Mouse (Mus musculus) megakaryocyte progenitor cell, adult 5-6 weeks (primary cell): ENCODE results near the gene Ildr1. TPM values are rescaled to one million over a fixed set of nuclear protein-coding genes. Genes with fewer than 3 reads are reported as not detected.

ENCODE experiments used
- ATAC-seq: replicated peaks from 2 replicates; pipeline ENCODE4 v1.8.0; 2016; ENCODE audit warnings: mild to moderate bottlenecking, moderate TSS enrichment, inconsistent platforms; ENCODE audit not compliant: poor library complexity
- total RNA-seq, 2 experiments: library from RNA; stranded (forward) in 1 of 2; stranded (reverse) in 1 of 2; fragments of 157-497, 149-512 nt in 1 of 2; fragments of 200-1000 nt in 1 of 2; gene quantifications; 2 replicates each; pipeline versions ENCODE4 v1.2.3 to v1.2.4; 2015 to 2017

Gene Ildr1
- total RNA-seq (2015) (0.15 TPM in 1 of 2 replicates, not detected in the other), total RNA-seq (2017) (0.10 TPM in 1 of 2 replicates, not detected in the other)

DNA sequence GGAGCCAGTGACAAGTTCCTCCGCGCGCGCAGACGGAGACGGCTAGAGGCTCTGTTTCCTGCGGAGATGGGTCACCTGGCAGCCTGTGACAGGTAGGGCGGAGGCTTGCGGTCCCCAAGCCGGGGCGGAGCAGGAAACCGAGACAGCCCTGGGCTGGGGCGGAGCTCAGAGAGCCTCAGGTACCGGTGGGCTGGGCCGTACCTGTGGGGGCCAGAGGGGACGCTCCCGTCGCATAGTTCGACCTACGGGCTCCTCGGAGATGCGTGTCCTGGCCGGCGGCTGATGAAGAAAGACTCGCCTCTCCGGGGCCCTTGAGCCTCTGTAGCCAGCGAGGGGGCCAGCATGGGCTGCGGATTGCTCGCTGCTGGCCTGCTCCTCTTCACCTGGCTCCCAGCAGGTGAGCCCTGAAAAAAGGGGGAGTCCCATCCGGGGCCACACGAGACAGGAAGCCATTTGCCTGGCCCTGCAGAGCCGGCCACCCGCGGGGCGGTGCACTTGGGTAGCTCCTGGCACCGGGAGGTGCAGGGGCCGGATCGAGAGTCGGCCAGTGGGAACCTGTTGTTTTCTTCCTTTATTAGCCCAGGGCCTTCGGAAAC is at the start of gene Ildr1:
Ildr1 (plus strand) TSS at position 161 of the 596 bp plus-strand sequence.
- ATAC-seq, result peak; percentile 64

DNA sequence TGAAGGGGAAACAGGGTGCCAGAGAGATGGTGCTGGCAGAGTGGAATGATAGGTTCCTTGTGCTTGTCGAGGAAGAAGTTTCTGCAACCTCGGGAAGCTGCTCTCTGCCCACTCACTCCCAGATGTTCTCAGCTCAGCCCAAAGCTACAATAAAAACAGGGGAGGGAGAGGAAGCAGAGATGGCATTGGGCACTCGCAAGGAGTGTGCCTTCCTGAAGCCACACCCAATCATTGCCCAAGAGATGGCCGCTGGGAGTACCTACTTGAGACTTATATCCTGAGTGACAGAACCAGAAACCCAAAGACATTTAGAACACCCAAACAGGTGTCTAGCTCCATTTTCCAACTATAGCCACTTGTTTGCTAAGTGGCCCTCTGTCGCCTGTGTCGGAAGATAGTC is 48.7 kb upstream of the Ildr1 start:
- no peak for ATAC-seq

- ATAC-seq, result no peak
Observed at GRCm38 (mm10) chr16:36649304-36649703, 44.5 kb upstream of the Ildr1 start.

DNA sequence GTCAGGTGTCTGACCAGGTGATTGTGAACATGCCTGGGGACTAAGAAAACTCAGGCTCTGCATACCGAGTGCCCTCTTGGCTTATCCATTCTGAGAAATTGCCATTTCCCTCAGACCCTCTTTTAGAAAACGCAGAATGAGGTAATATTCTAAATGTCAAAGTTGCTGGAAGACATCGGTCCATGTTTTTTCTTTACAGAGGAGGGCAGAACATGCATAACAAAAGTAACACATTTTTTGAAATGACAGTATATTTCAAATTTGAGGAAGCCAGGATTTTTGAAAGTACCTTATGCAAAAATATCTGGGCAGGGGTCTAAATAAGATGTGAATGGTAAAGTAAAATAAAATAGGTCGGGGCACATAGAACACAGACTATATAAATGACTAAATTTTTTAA is 43.3 kb upstream of the Ildr1 start:
- ATAC-seq, result no peak

DNA sequence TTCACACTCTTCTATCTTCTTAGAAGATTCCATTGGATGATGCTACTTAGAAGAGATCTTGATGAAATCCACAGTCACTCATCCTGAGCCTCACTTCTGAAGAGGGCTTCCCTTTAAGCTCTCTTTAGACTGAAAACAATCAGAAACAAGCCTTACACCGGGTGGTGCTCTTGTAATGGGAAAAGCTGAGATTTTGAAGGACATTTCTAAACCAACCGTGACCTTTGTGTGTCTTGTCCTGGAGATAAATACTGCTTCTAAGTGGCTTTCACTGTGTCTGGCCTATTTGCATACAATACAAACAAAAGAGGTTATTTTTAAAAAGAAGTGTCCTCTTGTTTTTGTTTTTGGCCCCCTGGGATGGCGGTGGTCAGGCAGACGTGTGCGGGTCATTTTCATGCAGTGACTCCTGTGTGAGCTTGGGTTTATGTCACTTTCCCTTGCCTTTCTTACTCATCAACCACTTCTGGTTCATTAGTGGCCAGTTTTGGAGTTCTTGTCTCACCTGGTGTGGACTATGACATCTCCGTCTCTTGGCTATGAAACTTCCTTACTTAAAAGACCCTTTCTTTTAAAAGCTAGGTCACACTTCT is 42.5 kb upstream of the Ildr1 start:
- ATAC-seq, result no peak

DNA sequence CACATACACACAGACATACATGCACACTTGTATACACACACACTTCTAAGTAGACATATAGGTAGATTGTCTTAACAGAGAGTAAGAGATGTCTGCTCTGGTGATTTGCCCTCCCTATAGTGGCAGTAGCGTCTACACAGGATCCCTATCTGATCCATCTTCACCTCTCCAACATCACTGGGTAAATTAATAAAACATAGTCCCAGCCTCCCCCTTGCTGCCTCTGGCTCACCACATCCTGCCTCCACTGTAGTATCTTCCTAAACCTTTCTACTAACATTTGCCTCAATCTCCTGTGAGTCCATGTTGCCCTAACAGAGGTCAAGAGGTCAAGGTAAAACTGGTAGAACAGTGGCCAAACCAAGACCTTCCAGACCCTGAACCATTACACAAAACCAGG is 38.6 kb upstream of the Ildr1 start:
- ATAC-seq, result no peak

- ATAC-seq, result peak; percentile 98
Observed at GRCm38 (mm10) chr16:36655910-36656309, 37.9 kb upstream of the Ildr1 start.

GRCm38 (mm10) chr16:36661330-36661729 is 32.4 kb upstream of the Ildr1 start:
- ATAC-seq, result no peak

- 0 out of 2 replicates have a peak, but pooled peaks have one; percentile 15 for ATAC-seq
Observed at GRCm38 (mm10) chr16:36663484-36663883, 30.3 kb upstream of the Ildr1 start.

DNA sequence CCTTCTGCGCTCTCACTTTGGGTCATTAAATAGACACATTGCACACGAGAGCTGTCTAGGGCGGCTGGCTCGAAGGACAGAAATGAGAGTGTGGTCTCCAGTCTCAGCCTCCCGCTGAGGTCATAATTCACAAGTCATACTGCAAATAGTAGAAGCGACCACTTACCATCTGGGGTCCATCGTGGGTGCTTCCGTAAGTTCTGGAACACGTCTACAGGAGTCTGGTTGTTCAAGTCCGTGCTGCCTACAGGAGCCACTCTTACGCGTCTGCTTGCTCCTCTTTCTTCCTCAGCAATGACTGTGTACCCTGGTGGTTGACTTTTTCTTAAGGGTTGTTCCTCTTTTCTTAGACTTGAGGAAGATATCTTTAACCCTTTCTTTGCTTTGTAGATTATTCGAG is 28.0 kb upstream of the Ildr1 start, which contains the start of gene Cd86:
Cd86 (minus strand) TSS at position 300 of the 400 bp plus-strand sequence.
- ATAC-seq, result peak; percentile 92

GRCm38 (mm10) chr16:36666448-36667017 is 27.2 kb upstream of the Ildr1 start:
- no peak for ATAC-seq

DNA sequence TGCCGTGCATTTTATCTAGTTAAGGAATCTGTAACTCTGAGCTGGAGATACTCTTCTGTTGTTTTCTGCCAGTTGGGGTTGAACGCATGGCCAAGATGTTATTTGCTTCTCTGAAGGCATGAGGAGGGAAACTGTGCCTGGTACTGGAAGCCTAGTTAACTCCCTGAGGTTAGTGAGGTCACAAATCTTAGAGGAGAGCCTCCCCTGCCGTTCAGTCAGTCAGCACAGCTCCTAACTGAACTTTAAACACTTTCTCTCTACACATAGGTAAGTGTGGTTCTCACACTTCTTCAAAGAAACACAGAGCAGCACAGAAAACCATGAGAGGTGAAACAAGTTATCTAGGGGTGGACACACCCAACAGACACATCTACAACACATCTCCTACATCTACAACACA is 23.2 kb upstream of the Ildr1 start:
- no peak for ATAC-seq

DNA sequence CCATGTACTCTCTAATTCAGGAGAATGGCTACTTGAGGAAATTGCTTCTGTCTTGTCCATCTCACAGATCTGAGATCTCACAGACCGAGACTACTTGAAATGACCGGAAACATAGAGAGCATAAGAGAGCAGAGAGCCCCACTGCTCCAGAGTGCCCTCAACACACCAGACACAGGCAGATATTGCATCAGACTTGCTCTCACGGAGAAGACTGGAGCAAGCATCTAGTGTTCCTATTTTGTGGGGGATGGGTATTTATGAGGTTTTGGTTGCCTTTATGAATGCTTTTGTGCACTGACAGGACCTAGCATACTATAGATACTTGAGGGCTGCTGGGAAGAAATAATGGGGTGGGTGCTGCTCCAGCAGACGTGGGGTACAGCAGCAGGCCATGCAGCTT is 20.6 kb upstream of the Ildr1 start:
- peak; percentile 83 for ATAC-seq

GRCm38 (mm10) chr16:36674457-36675204 is 19.1 kb upstream of the Ildr1 start:
- ATAC-seq, result no peak

GRCm38 (mm10) chr16:36675304-36675703 is 18.5 kb upstream of the Ildr1 start:
- peak; percentile 50; the same call in 1 of the 2 replicates for ATAC-seq

DNA sequence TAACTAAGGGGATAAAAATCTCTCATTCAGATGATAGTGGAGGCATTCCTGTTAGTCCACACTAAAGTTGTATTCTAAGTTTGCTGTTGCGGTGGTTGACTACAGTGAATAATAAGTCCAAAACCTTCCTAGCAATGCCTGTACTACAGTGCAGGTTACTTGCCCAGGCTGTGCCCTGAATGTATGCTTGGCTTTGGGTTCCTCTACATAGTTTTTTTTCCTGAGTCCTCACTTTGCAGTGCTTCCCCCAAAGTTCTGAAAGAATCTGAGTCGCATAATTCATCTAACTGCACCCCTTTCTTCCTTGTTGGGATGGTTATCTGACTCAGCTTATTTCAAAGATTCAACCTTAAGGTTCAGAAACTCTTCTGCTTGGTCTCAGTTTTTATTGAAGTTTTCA is 17.9 kb upstream of the Ildr1 start:
- ATAC-seq, result no peak

- no peak for ATAC-seq
Observed at GRCm38 (mm10) chr16:36681829-36682228, 11.9 kb upstream of the Ildr1 start.

GRCm38 (mm10) chr16:36684325-36684918 is 9.4 kb upstream of the Ildr1 start:
- no peak for ATAC-seq

GRCm38 (mm10) chr16:36688076-36688475 is 5.7 kb upstream of the Ildr1 start:
- ATAC-seq, result no peak

DNA sequence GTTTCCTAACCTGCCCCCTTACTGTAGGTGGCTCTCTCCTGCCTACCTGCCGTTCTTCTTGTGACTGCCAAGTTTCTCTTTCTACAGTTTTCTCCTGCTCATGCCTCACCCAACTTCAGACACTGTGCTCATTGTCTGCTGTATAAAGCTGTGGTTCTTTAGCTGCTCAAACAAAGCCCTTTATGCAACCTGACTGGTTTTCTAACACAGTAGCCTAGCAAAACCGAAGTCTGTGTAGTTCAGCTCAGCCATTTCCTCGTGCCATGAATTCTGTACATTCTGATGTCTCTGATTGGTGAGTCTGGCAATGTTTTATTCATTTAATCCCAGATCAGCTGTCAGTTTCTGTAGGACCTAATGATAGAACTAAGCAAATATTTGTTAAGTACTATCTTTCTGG is 2.3 kb upstream of the Ildr1 start:
- ATAC-seq, result no peak

GRCm38 (mm10) chr16:36694798-36695290 is 1.1 kb downstream of the Ildr1 start:
- ATAC-seq, result no peak
